Mouse (Mus musculus) embryonic fibroblast, embryonic 13.5 days (primary cell): Measurements from ENCODE around the gene Cd99l2.

Experiments used
- CTCF ChIP-seq: IDR thresholded peaks from 2 replicates; pipeline ENCODE4 v1.5.1; 2011; ENCODE audit warnings: mild to moderate bottlenecking, control low read depth, low read length, moderate library complexity, borderline replicate concordance; ENCODE audit not compliant: insufficient read depth
- POLR2A ChIP-seq: IDR thresholded peaks from 2 replicates; pipeline ENCODE4 v1.6.1; 2011; ENCODE audit warnings: low read depth, mild to moderate bottlenecking, control low read depth, low read length, moderate library complexity

DNA sequence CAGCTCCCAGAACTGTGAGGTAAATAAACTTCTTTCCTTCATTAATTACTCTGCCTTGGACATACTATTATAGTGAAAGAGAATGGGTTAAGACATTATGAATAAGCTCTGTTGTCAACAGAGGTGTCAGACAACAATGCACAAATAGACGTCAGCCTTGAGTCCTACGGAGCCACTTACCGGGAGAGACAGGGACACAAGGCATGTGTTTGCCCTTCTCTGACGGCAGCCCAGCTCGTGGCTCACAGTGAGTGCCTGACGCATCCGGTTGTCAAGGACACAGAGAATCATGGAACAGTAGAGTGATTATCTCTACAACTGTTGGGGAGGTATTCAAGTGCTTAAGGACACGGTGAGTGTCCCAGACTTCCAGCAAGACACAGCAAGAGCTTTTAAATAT, 57.8 kb downstream of the Cd99l2 start:
- no peak for TF ChIP-seq CTCF
- no peak for TF ChIP-seq POLR2A
